Mouse (Mus musculus) ovary, postnatal 36 days (tissue): ENCODE measurements around the gene Bco1.

Experiments used
- DNase-seq: peaks from one replicate; pipeline ENCODE4 v3.0.0; 2022; ENCODE audit warnings: low spot score, mixed read lengths

The Bco1 gene

GRCm38 (mm10) chr8:117094053-117094452 lies 1.6 kb upstream of the Bco1 start:
- DNase-seq = no peak

DNA sequence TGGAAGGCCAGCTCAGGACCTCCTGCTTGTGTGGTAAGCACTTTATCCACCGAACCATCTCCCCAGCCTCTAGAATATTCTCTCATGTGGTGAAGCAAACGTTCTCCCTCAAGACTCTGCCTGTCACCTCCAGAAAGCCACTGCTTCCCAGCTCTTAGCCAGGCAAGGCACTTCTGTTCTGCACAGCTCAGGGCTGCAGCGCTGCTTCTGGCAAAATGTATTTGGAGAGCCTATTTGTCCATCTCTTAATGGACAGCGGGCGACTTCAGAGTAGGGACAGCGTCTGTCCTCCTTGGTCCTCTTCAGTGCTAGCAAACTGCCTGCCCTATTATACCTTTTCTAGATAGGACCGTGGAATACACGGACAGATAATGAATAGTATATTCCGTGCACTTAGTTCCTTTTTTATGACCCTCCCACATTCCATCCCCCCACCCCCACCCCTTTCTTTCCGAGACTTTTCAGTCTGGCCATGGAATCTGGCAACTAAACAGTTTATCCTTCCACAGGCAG lies 1.5 kb downstream of the Bco1 start:
- no peak for DNase-seq

GRCm38 (mm10) chr8:117097564-117098191 lies 2.0 kb downstream of the Bco1 start:
- no peak for DNase-seq

GRCm38 (mm10) chr8:117107533-117107932 lies 11.9 kb downstream of the Bco1 start:
- DNase-seq = peak; percentile 62

GRCm38 (mm10) chr8:117109018-117109711 lies 13.5 kb downstream of the Bco1 start:
- DNase-seq = no peak

GRCm38 (mm10) chr8:117109801-117110390 lies 14.2 kb downstream of the Bco1 start:
- peak; percentile 50 for DNase-seq

DNA sequence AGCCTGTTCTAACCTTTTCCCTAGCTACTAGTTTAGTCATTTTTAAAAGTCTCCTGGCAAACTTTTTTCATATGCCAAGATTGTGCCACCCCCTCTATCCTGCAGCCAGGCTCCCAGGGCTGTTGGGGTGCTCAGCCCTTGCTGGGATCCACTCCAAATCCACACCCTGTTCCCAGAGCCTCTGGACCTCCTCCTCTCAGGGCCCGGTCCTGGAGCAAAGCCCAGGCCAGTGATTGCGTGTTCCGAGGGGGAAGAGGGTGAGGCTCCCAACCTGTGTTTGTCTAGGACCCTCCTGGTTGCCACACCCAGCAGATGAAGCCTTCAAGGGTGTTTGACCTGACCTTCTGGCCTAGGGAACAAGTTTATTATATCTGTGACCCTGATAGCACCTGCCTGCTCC lies 16.0 kb downstream of the Bco1 start:
- no peak for DNase-seq

GRCm38 (mm10) chr8:117112261-117112660 lies 16.6 kb downstream of the Bco1 start:
- no peak for DNase-seq

DNA sequence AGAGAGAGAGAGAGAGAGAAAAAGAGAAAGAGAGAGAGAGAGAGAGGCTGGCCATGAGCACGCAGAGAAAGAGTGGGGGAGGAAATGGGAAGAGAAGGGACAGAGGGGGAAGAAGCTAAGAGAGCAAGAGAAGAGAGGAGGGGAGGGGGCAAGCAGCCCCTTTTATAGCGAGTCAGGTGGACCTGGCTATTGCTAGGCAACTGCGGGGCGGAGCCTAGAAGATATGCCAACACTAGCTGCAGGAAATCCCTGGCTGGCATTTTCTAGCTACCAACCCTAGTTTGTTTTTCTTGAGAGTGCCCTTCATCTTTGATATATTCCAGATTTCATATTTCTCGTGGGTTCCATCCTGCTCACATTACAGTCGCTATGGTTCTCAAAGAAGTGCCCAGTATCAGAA lies 19.4 kb downstream of the Bco1 start:
- DNase-seq = no peak

DNA sequence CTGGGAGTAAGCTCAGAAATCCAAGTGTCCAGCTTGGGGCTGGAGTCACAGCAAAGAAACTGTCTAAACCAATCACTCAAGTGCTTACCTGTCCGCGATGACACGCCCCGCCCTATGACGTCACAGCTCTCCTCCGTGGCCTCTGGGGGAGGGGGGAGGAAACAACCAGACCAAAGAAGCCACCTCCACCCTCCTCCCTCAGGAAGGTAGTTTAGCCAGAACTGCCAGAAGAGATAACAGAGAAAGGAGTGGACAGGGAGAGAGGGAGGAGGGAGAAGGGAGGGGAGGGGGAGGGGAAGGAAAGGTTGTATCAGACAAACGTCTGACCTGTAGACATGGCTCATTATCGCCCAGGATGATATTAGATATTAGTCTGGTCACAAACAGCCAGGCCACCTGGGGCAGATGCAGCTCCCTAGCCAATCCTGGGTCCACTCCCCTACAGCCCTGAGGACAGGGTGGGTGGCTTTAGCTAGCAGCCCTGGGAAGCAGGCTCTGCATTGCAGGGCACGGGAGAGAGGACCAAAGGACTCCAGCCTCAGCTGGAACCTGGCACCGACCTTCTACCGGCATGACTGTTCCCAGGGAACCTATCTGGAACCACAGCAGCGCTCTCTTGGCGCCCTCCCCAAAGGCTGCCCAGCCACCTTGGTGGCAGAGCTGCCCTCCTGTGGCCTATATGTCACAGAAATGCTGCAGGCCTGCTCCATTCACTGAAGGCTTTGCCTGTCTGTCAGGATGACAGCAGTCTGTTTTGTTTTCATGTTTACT lies 20.2 kb downstream of the Bco1 start:
- DNase-seq = peak; percentile 42

GRCm38 (mm10) chr8:117116534-117116933 lies 20.9 kb downstream of the Bco1 start:
- DNase-seq = no peak

GRCm38 (mm10) chr8:117118409-117118808 lies 22.8 kb downstream of the Bco1 start:
- no peak for DNase-seq

DNA sequence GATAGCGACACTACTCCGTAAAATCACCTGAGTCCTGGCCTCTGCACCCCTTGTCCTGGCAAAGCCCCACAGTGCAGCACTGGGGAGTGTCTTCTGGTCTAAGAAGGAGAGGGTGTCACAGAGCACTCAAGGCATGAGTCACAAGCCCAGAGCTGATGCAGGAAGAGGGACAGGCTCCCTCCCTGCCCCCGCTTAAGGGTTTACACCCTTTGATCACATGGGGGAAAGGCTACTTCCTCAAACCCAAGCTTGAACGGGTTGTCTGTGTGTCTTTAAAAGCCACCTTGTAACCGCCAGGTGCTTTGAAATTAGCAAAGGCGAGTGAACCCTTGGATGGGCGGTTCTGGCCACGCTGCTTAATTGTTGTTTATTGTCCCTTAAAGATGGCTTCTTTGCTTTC lies 25.6 kb downstream of the Bco1 start:
- DNase-seq = no peak

DNA sequence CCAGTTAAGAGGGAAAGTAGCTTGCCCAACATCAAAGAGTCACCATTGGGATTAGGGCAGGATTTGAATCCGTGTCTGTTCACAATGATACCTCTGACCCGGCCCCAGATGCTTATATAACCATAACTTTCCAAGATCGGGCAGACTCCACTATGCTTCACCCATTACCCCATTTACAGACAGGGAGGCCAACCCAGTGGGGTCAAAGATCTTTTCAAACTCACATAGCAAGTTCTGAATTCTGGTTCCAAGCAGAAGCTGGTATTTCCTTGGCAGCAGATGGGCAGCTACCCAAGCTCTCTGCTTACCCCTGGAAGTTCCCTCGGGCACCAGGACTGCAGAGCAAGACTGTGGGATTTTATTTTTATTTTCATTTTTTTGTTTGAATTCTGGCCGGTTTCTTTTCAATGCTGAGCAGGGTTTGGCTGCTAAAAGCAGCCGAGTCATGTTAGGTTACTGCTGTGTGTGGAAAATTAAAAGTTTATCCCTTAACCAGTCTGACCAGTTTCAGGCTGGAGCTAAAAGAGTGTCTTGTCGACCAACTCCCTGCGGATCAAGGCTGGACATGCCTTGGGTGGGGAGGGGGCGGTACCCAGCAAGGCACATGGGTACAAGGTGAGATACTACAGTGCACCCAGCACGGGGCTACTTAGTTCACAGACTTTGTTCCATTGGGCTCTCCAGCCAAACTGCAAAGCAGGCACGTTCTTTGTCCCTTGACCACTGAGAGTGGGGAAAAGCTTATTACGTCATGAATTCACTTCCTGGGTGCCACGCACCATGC lies 28.4 kb downstream of the Bco1 start:
- no peak for DNase-seq

- no peak for DNase-seq
Measured at GRCm38 (mm10) chr8:117125854-117126253, 30.2 kb downstream of the Bco1 start.

GRCm38 (mm10) chr8:117126411-117126810 lies 30.8 kb downstream of the Bco1 start:
- DNase-seq = no peak

DNA sequence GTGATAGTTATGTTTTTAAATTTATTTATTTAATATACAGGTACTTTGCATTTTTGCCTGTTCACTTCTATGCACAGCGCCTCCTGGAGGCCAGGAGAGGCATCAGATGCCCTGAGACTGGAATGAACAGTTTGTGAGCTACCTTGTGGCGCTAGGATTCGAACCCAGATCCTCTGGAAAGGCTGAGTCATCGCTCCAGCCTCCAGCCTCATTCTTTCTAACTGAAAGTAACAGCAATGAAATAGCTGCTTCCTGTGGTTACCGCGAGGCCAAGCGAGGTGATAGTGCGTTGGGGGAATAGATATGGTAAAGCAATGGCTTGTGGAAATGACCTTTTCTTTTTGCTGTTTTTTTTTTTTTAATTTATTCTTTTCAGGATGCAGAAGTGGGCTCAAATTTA lies 31.4 kb downstream of the Bco1 start:
- no peak for DNase-seq

GRCm38 (mm10) chr8:117133702-117134101 lies 38.0 kb downstream of the Bco1 start:
- no peak for DNase-seq

GRCm38 (mm10) chr8:117136351-117136750 lies 40.7 kb downstream of the Bco1 start:
- no peak for DNase-seq

GRCm38 (mm10) chr8:117136763-117137162 lies 41.1 kb downstream of the Bco1 start:
- DNase-seq = no peak

DNA sequence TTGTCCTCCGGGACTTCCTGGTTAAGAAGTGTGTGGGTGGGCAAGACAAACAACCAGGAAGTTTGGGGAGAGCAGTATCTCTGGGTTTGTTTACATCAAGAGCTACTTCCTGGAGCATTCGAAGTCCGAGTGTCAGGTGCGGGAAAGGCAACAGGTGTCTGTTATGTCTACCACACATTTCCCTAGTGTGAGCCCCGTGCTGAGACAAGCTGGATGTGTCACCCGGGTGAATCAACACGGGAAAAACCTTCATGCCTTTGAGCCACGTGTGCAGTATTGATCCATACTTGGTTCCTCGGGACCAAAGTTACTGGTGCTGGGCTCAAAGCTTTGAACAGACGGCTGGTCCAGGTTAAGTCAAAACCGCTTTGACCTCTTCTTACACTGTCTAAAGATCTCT lies 41.7 kb downstream of the Bco1 start:
- DNase-seq = no peak

- no peak for DNase-seq
Measured at GRCm38 (mm10) chr8:117148520-117148919, 52.9 kb downstream of the Bco1 start.
